Mouse (Mus musculus) ovary, postnatal 10 days (tissue): Measurements from ENCODE around the gene Slc30a6.

ENCODE experiments used
- DNase-seq: peaks from one replicate; pipeline ENCODE4 v3.0.0; 2022; ENCODE audit warnings: low spot score

The Slc30a6 gene

GRCm38 (mm10) chr17:74395383-74396065, at the start of gene Slc30a6:
Gene Slc30a6 (plus strand): TSS chr17:74395608.
- DNase-seq = peak; percentile 74

GRCm38 (mm10) chr17:74363592-74363991, 31.8 kb upstream of the Slc30a6 start:
- no peak for DNase-seq

GRCm38 (mm10) chr17:74376916-74377315, 18.5 kb upstream of the Slc30a6 start:
- no peak for DNase-seq

GRCm38 (mm10) chr17:74386657-74387056, 8.8 kb upstream of the Slc30a6 start:
- DNase-seq = no peak

- DNase-seq = no peak
Observed at GRCm38 (mm10) chr17:74389847-74390246, 5.6 kb upstream of the Slc30a6 start.

- DNase-seq = no peak
Observed at GRCm38 (mm10) chr17:74394381-74394780, 1.0 kb upstream of the Slc30a6 start.

GRCm38 (mm10) chr17:74394855-74395254, 553 bp upstream of the Slc30a6 start:
- DNase-seq = no peak

GRCm38 (mm10) chr17:74396766-74397165, 1.4 kb downstream of the Slc30a6 start:
- DNase-seq = no peak

- DNase-seq = no peak
Observed at GRCm38 (mm10) chr17:74397173-74397572, 1.8 kb downstream of the Slc30a6 start.

GRCm38 (mm10) chr17:74402486-74403222, 7.2 kb downstream of the Slc30a6 start:
- no peak for DNase-seq

GRCm38 (mm10) chr17:74406487-74406886, 11.1 kb downstream of the Slc30a6 start:
- no peak for DNase-seq

GRCm38 (mm10) chr17:74409722-74410121, 14.3 kb downstream of the Slc30a6 start:
- no peak for DNase-seq

GRCm38 (mm10) chr17:74413324-74413723, 17.9 kb downstream of the Slc30a6 start:
- DNase-seq = no peak

- no peak for DNase-seq
Observed at GRCm38 (mm10) chr17:74414671-74415070, 19.3 kb downstream of the Slc30a6 start.

GRCm38 (mm10) chr17:74416841-74417360, 21.5 kb downstream of the Slc30a6 start:
- DNase-seq = no peak

GRCm38 (mm10) chr17:74418171-74418570, 22.8 kb downstream of the Slc30a6 start:
- DNase-seq = no peak

GRCm38 (mm10) chr17:74420656-74421055, 25.2 kb downstream of the Slc30a6 start:
- no peak for DNase-seq

GRCm38 (mm10) chr17:74424401-74425005, 29.1 kb downstream of the Slc30a6 start:
- DNase-seq = no peak

- no peak for DNase-seq
Observed at GRCm38 (mm10) chr17:74430074-74430473, 34.7 kb downstream of the Slc30a6 start.

GRCm38 (mm10) chr17:74431481-74431880, 36.1 kb downstream of the Slc30a6 start:
- DNase-seq = no peak

- no peak for DNase-seq
Observed at GRCm38 (mm10) chr17:74432631-74433030, 37.2 kb downstream of the Slc30a6 start.

- no peak for DNase-seq
Observed at GRCm38 (mm10) chr17:74437762-74438161, 42.4 kb downstream of the Slc30a6 start.

GRCm38 (mm10) chr17:74440486-74440885, 45.1 kb downstream of the Slc30a6 start:
- no peak for DNase-seq
